Mouse (Mus musculus) induced T-regulatory cell, adult 2 months (primary cell): ENCODE results near the gene Col6a1.

Source experiments
- DNase-seq: peaks from one replicate; pipeline ENCODE4 v3.0.0-alpha.2; 2012; ENCODE audit warnings: low read depth

Col6a1 gene

GRCm38 (mm10) chr10:76724231-76724736, 1.7 kb downstream of the Col6a1 start:
- DNase-seq: no peak

DNA sequence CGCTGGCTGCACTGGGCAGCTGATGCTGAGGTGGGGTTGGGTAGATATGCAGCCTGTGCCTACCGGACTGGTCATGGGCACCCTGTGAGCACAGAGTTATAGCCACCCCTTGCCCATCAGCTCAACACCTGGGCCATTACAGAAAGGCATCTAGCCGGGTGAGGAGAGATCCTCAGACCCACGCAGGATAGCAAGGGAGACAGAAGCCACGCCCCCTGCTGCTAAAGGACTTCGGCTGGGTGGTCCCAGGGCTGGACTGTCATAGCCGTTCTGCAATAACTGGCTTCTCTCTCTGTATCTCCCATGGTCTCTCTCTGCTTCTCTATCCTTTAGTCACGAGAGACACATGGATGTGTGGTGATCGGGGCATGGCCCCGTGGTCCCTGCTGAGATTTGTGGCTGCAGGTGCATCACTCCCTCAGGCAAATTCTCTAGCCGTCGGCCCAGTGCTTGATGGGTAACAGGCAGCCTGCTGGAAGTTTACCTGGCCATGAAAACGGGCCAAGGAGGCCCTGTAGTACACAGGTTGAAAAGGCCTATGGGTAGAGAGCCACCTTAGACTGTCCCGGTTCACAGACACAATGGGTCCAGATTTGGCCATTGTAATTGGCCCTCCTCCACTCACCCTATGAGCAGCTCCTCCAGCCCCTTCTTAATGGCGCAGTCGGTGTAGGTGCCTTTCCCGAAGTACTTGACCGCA, 3.1 kb downstream of the Col6a1 start:
- DNase-seq: no peak

DNA sequence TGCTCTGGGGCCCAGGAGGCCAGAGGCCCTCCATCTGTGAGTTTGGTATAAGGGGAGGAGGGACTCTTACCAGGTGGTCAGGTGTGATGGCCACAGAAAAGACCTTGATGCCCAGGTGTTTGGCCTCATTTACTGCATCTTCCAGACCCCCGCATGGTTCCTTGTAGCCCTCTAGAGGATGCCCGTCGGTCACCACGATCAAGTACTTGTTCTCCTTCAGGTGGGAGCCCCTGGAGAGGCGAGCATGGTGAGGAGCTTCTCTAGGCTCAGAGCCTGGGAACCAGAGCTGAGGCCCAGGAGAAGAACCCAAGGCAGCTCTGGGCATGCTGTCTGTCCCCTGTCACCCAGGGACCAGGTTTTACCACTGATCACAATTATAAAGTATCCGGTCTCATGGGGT, 4.2 kb downstream of the Col6a1 start:
- DNase-seq: no peak

DNA sequence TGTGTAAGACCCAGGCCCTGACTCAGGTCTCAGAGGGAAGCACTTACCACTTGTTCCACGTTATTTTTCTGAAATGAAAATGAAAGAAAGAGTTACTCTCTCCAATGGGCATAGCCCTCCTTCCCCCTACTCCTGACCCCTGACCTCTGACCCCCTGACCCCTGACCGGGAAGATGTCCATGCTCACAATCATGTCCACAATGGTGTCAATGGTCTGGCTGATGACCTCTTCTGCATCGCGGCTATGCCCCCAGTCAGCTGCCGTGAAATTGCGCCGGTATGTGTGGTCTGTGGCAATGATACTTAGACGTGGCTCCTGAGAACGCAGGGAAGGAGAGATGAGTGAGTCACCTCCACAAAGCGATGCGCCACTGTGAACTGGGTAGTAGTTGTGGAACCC, 4.8 kb downstream of the Col6a1 start:
- no peak for DNase-seq

GRCm38 (mm10) chr10:76717631-76718030, 8.3 kb downstream of the Col6a1 start:
- DNase-seq: no peak

DNA sequence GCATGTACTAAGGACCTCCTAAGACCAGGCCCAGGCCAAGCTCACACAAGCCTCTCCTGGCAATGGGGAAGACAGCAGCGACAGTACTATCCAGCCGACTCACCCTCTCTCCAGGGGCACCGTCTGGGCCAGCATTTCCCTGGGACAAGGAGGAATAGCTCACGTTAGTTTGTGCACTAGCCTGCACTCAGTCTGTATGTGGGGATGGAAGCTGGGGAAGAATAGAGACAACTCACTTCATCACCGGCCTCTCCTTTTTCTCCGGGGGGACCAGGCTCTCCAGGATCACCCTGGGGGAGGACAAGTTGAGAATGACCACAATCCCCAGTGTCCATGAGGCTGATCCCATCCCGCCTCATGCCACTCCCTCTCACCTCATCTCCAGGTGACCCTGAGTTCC, 8.9 kb downstream of the Col6a1 start:
- no peak for DNase-seq

- no peak for DNase-seq
These were observed 11.7 kb downstream of the Col6a1 start for GRCm38 (mm10) chr10:76714303-76714702.

- DNase-seq: no peak
These were observed 13.5 kb downstream of the Col6a1 start for GRCm38 (mm10) chr10:76712500-76712899.

GRCm38 (mm10) chr10:76711331-76711730, 14.6 kb downstream of the Col6a1 start:
- no peak for DNase-seq

GRCm38 (mm10) chr10:76708465-76708864, 17.5 kb downstream of the Col6a1 start:
- DNase-seq: no peak

GRCm38 (mm10) chr10:76707584-76707983, 18.4 kb downstream of the Col6a1 start:
- DNase-seq: no peak

- DNase-seq: no peak
These were observed 19.0 kb downstream of the Col6a1 start for GRCm38 (mm10) chr10:76707001-76707400.

DNA sequence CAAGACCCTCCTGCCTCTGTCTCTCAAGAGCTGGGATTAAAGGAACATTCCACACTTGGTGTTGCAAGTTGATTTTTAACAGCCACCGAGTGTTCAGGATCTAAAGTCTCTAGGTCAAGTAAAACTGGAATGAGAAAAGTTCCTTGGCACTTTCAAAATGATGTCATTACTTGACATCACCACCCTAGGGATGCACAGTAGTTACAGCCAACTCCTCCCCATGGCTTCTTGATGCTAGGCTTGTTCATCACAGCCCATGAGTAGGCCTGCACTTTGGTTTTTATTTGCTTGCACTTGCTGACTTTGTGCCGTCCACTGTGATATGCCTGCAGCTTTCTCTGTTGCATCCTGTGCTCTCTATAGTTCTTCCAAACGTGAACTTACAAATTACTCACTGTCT, 21.6 kb downstream of the Col6a1 start:
- no peak for DNase-seq

DNA sequence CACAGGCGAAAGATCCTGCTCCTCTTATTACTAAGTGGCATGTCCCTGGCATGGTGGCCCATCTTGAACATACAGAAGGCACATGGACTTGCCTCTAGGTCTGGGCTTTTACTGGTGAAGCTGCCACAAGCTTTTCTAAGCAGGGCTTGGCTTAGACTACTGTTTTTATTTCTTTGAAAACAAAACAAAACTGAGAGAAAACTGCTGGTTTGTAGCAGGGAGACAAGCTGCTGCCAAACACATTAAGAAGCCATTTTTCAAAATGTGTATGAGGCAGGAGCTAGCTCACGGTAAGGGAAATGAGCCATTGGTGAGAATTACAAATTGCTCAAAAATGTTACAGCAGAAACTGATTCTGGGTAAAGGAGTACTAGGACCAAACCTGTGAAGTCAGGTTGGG, 24.5 kb downstream of the Col6a1 start:
- no peak for DNase-seq

DNA sequence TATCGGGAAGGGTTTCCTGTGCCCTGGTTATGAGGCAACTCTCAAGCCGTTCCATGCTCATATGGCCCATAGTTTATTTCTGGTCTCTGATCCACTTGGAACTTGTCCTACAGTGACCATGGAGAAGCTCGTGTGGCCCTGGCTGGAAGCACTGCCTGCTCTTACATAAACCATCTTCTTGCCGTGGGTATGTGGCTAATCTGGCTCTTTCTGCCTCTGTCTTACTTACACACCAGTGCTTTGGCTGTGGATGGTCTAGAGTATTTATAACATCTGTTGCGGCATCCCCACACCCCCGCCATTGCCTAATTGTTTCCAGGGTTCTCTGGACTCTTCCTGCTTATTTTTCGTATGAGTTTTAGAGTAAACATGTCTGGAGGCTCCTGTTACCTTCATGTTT, 26.2 kb downstream of the Col6a1 start:
- no peak for DNase-seq

DNA sequence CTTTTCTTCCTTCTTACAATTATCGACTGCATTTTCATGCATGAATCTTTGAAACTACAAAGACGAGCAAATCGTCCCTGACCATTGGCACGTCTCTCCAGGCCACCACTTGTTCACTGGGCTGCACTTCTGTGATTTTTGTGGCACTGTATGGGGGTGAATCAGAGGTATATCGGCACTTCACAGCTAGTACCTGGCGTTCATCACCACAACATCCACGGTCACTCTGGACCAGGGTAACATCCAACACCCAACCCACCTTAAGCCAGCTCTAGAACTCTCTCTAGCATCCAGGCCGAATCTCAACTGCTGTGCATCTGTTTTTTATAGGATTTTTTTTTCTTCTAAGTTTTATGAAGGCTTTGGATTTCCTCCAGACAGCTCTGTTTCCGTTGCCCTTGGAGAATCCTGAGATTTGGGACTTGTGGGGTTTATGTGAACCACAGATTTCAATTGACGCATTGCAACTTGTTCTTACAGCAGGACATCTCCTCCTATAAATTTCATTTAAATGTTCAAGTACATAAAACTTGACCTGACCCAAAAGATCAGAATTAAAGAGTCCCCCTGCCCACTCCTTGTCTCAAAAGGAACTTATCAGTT, 30.6 kb downstream of the Col6a1 start:
- DNase-seq: no peak

DNA sequence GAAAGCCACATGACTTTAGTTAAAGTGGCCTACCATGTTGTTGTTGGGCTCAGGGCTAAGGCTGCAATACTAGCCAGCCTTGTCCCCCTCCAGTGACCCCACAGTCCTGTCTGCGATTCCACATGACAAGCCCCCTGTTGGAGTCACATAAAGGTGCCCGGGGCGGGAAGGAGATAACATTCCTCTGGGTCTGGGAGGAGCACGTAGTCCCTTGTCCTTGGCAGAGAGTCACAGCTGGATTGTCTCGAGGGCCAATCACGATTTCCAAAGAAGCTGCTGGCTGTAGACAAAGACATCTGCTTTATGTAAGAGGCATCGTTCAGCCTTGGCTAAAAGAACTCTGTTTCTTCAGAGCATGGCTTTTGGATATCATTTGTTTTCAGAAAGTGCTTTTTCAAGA, 31.2 kb downstream of the Col6a1 start:
- DNase-seq: no peak

- no peak for DNase-seq
These were observed 32.5 kb downstream of the Col6a1 start for GRCm38 (mm10) chr10:76693446-76693845.

- DNase-seq: no peak
These were observed 40.4 kb downstream of the Col6a1 start for GRCm38 (mm10) chr10:76685451-76686017.

DNA sequence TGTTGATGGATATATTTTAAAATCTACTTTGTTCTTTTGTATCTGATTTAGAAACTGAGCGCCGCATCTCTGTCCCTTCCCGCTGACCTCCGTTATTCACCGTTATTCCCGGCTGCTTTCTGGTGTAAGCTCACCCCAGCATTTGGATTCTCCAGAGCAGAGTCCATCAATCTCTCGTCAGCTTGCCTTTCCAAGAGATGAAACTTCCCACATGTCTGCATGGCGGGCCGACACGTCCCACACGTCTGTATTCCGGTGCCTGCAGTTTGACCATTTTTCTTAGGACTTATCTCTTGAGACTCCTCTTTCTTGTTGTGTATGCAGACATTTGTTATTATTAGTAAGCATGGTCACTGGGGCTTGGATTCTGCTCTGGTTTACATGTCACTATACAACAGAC, 42.0 kb downstream of the Col6a1 start:
- DNase-seq: no peak

DNA sequence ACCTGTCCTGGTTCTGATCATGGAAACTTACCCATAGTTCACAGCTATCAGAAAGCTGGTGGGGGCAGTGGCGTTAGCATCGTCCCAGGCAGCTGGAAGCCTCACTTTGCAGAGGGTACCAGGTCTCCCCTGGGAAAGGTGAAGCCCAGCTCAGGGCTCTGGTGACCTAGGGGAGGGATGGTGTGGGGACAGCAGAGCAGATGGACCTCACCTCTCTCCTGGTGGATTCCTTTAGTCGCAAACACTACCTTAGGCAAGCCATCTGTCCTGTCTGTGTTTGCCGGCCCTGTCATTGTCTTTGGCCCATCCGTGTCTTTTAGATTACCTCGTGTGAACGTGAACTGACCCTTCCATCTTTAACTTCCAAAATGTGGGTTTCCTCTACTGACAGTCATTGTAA, 42.5 kb downstream of the Col6a1 start:
- DNase-seq: no peak

- no peak for DNase-seq
These were observed 44.1 kb downstream of the Col6a1 start for GRCm38 (mm10) chr10:76681882-76682281.
